Mouse (Mus musculus) erythroblast, adult 5-6 weeks (primary cell): ENCODE results near the gene Gm17535. TPM values are rescaled to one million over a fixed set of nuclear protein-coding genes. Genes with fewer than 3 reads are reported as not detected.
"Not testable (repeated sequence)": the region's sequence is repeated elsewhere in the genome, so short reads cannot be mapped to it uniquely, and the experiment has no call there.

ENCODE experiments used
- ATAC-seq: replicated peaks from 2 replicates; pipeline ENCODE4 v1.8.0; 2016; ENCODE audit warnings: moderate number of reproducible peaks, mild to moderate bottlenecking, moderate TSS enrichment, inconsistent platforms; ENCODE audit not compliant: poor library complexity, low FRiP score, severe bottlenecking
- total RNA-seq, 2 experiments: library from RNA; stranded (forward) in 1 of 2; stranded (reverse) in 1 of 2; fragments of 150-400 nt in 1 of 2; fragments of 200-764, 138-1000 nt in 1 of 2; gene quantifications; 2 replicates each; pipeline versions ENCODE4 v1.2.3 to v1.2.4; 2015 to 2017; ENCODE audit warnings: low replicate concordance in 2 of 2

The Gm17535 gene
- total RNA-seq (2015; ENCODE audit: low replicate concordance) (not detected in 2 replicates), total RNA-seq (2017; ENCODE audit: low replicate concordance) (0.43 and 10.7 TPM in 2 replicates)

DNA sequence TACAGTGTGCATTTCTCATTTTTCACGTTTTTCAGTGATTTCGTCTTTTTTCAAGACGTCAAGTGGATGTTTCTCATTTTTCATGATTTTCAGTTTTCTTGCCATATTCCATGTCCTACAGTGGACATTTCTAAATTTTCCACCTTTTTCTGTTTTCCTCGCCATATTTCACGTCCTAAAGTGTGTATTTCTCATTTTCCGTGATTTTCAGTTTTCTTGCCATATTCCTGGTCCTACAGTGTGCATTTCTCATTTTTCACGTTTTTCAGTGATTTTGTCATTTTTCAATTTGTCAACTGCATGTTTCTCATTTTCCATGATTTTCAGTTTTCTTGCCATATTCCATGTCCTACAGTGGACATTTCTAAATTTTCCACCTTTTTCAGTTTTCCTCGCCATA is at the start of gene Gm17535:
Gene Gm17535 (plus strand): TSS at position 301 of the 400 bp plus-strand sequence.
- ATAC-seq, result not testable (repeated sequence)

DNA sequence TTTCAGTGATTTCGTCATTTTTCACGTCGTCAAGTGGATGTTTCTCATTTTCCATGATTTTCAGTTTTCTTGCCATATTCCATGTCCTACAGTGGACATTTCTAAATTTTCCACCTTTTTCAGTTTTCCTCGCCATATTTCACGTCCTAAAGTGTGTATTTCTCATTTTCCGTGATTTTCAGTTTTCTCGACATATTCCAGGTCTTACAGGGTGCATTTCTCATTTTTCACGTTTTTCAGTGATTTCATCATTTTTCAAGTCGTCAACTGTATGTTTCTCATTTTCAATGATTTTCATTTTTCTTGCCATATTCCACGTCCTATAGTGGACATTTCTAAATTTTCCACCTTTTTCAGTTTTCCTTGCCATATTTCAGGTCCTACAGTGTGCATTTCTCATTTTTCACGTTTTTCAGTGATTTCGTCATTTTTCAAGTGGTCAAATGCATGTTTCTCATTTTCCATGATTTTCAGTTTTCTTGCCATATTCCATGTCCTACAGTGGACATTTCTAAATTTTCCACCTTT is 33.9 kb upstream of the Gm17535 start, which contains the start of gene Gm10722:
Gene Gm10722 (plus strand): TSS at position 478 of the 528 bp plus-strand sequence.
- not testable (repeated sequence) for ATAC-seq

- not testable (repeated sequence) for ATAC-seq
Measured at GRCm38 (mm10) chr9:3001006-3001405, 33.4 kb upstream of the Gm17535 start.

GRCm38 (mm10) chr9:3001948-3002659 is 32.3 kb upstream of the Gm17535 start:
- ATAC-seq, result 0 out of 2 replicates have a peak, but pooled peaks have one; percentile 55

DNA sequence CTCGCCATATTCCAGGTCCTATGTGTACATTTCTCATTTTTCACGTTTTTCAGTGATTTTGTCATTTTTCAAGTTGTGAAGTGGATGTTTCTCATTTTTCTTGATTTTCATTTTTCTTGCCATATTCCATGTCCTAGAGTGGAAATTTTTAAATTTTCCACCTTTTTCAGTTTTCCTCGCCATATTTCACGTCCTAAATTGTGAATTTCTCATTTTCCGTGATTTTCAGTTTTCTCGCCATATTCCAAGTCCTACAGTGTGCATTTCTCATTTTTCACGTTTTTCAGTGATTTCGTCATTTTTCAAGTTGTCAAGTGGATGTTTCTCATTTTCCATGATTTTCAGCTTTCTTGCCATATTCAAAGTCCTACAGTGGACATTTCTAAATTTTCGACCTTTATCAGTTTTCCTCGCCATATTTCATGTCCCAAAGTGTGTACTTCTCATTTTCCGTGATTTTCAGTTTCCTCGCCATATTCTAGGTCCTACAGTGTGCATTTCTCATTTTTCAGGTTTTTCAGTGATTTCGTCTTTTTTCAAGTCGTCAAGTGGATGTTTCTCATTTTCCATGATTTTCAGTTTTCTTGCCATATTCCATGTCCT is 31.5 kb upstream of the Gm17535 start, which contains the start of gene Gm11168:
Gene Gm11168 (plus strand): TSS at position 553 of the 603 bp plus-strand sequence.
- ATAC-seq, result not testable (repeated sequence)

- peak; percentile 55 for ATAC-seq
Measured at GRCm38 (mm10) chr9:3006179-3006578, 28.2 kb upstream of the Gm17535 start.

DNA sequence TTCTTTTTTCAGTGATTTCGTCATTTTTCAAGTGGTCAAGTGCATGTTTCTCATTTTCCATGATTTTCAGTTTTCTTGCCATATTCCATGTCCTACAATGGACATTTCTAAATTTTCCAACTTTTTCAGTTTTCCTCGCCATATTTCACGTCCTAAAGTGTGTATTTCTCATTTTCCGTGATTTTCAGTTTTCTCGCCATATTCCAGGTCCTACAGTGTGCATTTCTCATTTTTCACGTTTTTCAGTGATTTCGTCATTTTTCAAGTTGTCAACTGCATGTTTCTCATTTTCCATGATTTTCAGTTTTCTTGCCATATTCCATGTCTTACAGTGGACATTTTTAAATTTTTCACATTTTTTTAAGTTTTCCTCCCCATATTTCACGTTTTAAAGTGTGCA is 27.8 kb upstream of the Gm17535 start:
- ATAC-seq, result not testable (repeated sequence)

DNA sequence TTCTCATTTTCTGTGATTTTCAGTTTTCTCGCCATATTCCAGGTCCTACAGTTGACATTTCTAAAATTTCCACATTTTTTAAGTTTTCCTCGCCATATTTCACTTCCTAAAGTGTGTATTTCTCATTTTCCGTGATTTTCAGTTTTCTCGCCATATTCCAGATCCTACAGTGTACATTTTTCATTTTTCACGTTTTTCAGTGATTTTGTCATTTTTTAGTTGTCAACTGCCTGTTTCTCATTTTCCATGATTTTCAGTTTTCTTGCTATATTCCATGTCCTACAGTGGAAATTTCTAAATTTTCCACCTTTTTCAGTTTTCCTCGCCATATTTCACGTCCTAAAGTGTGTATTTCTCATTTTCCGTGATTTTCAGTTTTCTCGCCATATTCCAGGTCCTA is 27.1 kb upstream of the Gm17535 start:
- ATAC-seq, result peak; percentile 34; the same call in 1 of the 2 replicates

GRCm38 (mm10) chr9:3009331-3009730 is 25.1 kb upstream of the Gm17535 start:
- peak; percentile 44 for ATAC-seq

- peak; percentile 58 for ATAC-seq
Measured at GRCm38 (mm10) chr9:3012054-3012621, 22.3 kb upstream of the Gm17535 start.

DNA sequence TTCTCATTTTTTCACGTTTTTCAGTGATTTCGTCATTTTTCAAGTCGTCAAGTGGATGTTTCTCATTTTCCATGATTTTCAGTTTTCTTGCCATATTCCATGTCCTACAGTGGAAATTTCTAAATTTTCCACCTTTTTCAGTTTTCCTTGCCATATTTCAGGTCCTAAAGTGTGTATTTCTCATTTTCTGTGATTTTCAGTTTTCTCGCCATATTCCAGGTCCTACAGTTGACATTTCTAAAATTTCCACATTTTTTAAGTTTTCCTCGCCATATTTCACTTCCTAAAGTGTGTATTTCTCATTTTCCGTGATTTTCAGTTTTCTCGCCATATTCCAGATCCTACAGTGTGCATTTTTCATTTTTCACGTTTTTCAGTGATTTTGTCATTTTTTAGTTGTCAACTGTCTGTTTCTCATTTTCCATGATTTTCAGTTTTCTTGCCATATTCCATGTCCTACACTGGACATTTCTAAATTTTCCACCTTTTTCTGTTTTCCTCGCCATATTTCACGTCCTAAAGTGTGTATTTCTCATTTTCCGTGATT is 21.6 kb upstream of the Gm17535 start, which contains the start of gene Gm10721:
Gene Gm10721 (plus strand): TSS at position 408 of the 547 bp plus-strand sequence.
- ATAC-seq, result peak; percentile 53

GRCm38 (mm10) chr9:3015354-3015753 is 19.0 kb upstream of the Gm17535 start, which contains the start of gene Gm10720:
TSS of gene Gm10720 (plus strand) at chr9:3015654.
- not testable (repeated sequence) for ATAC-seq

DNA sequence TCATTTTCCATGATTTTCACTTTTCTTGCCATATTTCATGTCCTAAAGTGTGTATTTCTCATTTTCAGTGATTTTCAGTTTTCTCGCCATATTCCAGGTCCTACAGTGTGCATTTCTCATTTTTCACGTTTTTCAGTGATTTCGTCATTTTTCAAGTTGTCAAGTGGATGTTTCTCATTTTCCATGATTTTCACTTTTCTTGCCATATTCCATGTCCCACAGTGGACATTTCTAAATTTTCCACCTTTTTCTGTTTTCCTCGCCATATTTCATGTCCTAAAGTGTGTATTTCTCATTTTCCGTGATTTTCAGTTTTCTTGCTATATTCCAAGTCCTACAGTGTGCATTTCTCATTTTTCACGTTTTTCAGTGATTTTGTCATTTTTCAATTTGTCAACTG is 18.5 kb upstream of the Gm17535 start:
- ATAC-seq, result not testable (repeated sequence)

- not testable (repeated sequence) for ATAC-seq
Measured at GRCm38 (mm10) chr9:3017108-3017507, 17.3 kb upstream of the Gm17535 start, which contains the start of gene Gm10719. TSS of gene Gm10719 (plus strand) at chr9:3017408.

GRCm38 (mm10) chr9:3018944-3019343 is 15.5 kb upstream of the Gm17535 start:
- ATAC-seq, result not testable (repeated sequence)

DNA sequence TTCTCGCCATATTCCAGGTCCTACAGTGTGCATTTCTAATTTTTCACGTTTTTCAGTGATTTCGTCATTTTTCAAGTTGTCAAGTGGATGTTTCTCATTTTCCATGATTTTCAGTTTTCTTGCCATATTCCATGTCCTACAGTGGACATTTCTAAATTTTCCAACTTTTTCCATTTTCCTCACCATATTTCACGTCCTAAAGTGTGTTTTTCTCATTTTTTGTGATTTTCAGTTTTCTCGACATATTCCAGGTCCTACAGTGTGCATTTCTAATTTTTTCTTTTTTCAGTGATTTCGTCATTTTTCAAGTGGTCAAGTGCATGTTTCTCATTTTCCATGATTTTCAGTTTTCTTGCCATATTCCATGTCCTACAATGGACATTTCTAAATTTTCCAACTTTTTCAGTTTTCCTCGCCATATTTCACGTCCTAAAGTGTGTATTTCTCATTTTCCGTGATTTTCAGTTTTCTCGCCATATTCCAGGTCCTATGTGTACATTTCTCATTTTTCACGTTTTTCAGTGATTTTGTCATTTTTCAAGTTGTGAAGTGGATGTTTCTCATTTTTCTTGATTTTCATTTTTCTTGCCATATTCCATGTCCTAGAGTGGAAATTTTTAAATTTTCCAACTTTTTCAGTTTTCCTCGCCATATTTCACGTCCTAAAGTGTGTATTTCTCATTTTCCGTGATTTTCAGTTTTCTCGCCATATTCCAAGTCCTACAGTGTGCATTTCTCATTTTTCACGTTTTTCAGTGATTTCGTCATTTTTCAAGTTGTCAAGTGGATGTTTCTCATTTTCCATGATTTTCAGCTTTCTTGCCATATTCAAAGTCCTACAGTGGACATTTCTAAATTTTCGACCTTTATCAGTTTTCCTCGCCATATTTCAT is 14.3 kb upstream of the Gm17535 start:
- ATAC-seq, result peak; percentile 57

DNA sequence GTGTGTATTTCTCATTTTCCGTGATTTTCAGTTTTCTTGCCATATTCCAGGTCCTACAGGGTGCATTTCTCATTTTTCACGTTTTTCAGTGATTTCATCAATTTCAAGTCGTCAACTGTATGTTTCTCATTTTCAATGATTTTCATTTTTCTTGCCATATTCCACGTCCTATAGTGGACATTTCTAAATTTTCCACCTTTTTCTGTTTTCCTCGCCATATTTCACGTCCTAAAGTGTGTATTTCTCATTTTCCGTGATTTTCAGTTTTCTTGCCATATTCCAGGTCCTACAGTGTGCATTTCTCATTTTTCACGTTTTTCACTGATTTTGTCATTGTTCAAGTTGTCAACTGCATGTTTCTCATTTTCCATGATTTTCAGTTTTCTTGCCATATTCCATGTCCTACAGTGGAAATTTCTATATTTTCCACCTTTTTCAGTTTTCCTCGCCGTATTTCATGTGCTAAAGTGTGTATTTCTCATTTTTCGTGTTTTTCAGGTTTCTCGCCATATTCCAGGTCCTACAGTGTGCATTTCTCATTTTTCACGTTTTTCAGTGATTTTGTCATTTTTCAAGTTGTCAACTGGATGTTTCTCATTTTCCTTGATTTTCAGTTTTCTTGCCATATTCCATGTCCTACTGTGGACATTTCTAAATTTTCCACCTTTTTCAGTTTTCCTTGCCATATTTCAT is 11.9 kb upstream of the Gm17535 start:
- not testable (repeated sequence) for ATAC-seq

- ATAC-seq, result not testable (repeated sequence)
Measured at GRCm38 (mm10) chr9:3023312-3023984, 11.0 kb upstream of the Gm17535 start, which contains the start of gene Gm10718. TSS of gene Gm10718 (plus strand) at chr9:3023547.
